Mouse (Mus musculus) heart, adult 18-20 months (tissue): ENCODE measurements at regions not wholly inside any gene's neighbourhood (a gene's known extent, or its start where the extent isn't known, plus 50 kb on each side); places are given as distances from the start of the nearest gene placed in this dataset.

Experiments used
- DNase-seq, 2 experiments: peaks; one replicate each; pipeline ENCODE4 v3.0.0; 2021 to 2022; ENCODE audit warnings: mixed read lengths in 1 of 2

- DNase-seq, result no peak
Observed at GRCm38 (mm10) chr15:97501420-97501819, 204.2 kb downstream of the Rpap3 start.

DNA sequence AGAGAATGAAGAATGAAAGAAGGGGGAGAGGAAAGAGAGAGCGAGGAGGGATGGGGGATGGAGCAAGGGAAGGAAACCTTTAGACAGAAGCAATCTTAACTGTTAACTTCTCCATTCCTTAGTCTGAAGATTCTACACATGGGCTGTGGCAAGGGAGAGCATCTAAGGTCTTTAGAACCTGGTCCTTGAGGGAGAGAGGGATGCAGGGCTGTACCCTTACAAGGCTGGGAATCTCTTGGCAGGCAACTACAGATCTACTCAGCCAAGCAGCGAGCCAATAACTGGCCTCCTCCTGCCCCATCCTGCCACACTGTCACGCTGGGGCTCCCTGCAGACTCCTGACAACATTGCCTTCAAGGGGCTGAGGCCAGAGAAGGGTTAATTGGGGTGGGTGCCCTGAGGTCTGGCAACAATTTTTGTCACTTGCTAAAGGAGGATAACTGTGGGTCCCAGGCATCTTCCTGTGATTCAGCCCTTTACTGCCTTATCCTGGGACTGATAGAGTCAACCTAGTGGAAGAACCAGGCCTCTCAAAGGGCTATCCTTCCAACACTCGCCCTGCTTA lies 205.7 kb downstream of the Rpap3 start:
- no peak for DNase-seq

DNA sequence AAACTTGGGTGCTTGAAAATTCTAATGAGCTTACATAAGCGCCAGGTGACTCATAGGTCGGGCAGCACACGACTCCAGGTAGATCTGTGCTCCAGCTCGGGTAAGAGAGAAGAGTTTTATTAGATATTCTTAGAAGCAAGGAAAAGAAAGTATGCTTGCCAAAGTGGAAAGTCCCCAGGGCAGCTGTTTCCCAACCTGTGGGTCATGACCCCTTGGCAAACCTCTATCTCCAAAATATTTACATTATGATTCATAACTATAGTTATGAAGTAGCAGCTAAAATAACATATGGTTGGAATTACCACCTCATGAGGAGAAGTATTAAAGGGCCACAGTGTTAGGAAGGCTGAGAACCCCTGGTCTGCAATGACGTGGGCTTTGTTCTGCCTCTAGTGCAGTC lies 206.4 kb downstream of the Rpap3 start:
- DNase-seq, result no peak

GRCm38 (mm10) chr15:97498375-97498774 lies 207.2 kb downstream of the Rpap3 start:
- peak; percentile 31 to 33 for DNase-seq

DNA sequence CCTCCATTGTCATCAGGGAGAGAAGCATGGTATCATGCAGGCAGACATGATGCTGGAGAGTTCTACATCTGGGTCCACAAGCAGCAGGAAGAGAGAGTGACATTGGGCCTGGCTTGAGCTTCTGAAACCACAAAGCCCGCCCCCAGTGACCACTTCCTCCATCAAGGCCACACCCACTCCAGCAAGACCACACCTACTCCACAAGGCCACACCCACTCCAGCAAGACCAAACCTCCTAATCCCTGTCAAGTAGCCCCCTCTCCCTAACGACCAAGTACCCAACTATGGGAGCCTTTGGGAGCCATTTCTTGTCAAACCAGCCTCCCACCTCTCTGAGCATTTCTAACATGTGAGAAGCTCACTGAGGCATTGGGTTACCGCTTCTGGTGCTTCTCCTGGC lies 209.6 kb downstream of the Rpap3 start:
- DNase-seq, result no peak

DNA sequence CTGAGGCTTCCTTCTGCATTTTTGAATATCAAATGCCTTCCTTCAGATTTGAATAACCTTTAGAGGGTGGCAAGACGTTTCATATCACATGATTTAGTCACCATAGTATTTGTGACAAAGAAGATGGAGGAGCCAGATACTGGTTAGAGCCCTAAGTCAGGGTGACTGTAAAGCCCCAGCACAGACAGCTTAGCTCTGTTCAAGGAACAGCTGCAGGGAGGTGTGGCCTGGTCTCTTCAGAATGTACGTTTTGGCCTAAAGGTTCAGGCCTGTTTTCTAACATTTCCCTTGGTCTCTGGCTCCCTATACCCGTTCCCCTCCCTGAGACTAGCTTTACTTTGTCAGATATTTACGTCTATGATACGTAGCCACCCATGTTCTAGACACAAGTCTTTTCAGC lies 212.3 kb downstream of the Rpap3 start:
- no peak for DNase-seq

DNA sequence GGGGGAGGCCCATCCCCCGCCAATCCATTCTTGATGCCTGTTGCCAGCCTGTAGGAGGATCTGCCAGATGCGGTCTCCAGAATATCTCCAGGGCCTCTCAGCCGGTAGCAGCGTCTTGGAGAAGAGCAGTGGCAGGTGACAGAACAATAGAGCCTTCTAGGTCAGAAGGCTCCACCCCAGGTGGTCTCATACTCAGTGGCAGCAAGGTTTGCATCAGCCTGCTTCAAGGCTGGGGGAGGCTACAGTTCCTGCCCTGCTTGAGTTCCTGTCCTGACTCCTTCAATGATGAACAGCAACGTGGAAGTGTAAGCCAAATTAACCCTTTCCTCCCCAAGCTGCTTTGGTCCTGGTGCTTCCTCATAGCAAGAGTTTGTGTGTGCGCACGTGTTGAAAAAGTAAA lies 213.8 kb downstream of the Rpap3 start:
- DNase-seq, result no peak

DNA sequence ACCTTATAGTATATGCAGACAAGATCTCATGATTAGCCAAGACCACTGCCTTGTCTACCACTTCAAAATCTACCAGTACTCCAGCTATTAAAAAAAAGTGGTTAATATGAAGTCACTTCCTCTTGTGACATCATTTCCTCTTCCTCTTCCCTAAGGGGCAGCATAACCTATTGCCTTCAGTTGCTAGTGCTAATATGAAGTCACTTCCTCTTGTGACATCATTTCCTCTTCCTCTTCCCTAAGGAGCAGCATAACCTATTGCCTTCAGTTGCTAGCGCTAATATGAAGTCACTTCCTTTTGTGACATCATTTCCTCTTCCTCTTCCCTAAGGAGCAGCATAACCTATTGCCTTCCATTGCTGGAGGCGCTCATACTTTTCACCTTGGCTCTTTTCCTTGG lies 218.2 kb downstream of the Rpap3 start:
- DNase-seq, result no peak

DNA sequence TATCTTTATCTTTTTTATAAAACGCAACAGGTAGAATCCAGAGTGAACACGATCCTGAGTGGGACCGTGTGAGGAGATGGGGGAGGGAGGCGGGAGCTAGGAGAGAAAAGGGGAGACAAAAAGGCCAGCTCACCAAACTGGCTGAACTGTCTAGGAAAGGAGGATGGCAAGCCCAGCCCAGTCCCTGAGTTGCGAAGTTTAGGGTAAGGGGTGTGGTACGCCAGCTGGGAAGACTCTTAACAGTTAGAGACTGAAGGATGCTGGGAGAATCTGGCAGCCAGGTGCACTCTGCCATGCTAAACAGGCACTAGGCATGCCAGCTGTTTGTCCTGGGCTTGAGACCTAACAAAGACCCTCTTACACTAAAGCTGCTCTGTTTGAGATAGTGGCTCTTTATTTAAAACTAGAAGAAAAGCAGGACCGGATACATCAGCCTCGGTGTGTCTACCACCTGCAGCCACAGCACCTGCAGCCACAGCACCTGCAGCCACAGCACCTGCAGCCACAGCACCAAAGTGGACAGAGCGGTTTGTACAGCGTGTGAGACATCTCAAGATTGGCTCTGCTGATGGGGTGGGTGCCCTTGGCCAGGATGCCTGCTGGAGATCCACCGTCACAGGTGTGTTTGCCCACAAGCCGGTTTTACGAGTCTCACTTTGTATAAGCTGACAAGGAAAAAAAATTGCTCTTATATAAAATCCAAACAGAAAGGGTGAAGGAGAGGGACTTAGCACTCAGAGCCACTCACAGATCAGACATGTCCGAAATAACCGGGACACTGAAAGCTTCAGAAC lies 225.1 kb upstream of the Amigo2 start:
- DNase-seq, result no peak

DNA sequence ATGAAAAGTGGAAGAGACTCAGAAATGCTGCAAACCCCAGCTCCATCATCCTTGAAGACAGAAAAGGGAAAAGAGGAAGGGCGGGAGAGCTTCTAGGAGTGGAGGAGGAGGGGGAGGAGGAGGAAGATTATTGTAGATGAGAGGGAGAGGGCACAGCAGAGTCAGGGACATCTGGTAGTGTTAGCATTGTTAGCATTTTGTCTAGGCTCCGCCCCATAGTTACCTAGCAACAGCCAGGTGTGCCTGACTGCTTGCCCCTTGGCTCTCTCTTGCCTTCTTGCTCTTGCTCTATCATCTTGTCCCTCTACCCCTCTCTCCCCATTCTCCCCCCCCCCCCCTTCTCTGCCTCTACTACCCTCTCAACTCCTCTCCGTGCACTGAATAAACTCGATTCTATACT lies 224.4 kb upstream of the Amigo2 start:
- DNase-seq, result no peak

- no peak for DNase-seq
Observed at GRCm38 (mm10) chr15:97469684-97470344, 222.7 kb upstream of the Amigo2 start.

GRCm38 (mm10) chr15:97468732-97469683 lies 221.9 kb upstream of the Amigo2 start:
- peak in 1 of 2 experiments; percentile 46 for DNase-seq

GRCm38 (mm10) chr15:97467781-97468485 lies 220.8 kb upstream of the Amigo2 start:
- no peak for DNase-seq

DNA sequence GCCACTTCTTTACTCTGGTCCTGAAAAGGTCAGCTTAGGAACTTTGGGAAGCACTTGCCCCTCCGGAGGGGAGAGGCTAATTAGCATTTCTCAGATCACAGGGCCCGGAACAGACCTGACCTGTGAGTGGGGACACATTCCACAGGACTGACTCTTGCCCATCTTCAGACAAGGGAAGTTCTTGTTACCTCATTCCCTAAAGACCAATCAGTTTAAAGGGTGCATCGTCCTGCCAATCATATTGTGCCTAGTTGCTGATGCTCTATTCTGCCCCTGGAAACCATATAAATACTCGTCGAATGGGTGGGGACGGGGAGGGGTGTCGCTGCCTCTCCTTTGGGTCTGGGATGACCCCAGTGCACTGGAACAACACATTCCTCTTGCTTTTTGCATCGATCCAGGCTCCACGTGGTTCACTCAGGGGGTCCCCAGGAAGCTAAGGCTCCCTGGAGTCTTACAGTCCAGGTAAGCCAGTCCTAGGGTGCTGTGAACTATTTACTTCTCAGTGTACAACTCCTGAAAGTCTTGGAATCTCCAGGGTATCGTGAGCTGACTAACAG lies 219.9 kb upstream of the Amigo2 start:
- no peak for DNase-seq

- no peak for DNase-seq
Observed at GRCm38 (mm10) chr15:97466110-97466509, 219.0 kb upstream of the Amigo2 start.

DNA sequence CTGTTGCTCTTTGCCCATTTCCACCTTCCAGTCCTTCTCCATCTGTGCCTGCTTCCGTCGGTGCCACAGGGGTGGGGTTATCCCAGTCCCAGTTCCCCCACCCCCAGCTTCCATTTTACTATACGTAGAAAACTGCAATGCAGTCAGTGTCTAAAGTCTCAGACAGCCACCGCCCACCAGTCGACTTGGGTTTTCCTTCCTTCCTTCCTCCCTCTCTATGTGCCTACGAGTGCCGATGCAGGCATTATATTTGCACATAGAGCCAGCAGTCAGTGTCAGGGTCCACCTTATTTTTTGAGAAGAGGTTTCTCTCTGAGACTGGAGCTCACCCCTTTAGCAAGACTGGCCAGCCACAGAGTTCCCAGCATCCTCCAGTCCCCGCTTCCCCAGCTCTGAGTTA lies 218.3 kb upstream of the Amigo2 start:
- no peak for DNase-seq

- peak; percentile 28 to 52 for DNase-seq
Observed at GRCm38 (mm10) chr15:97464737-97465136, 217.7 kb upstream of the Amigo2 start.

DNA sequence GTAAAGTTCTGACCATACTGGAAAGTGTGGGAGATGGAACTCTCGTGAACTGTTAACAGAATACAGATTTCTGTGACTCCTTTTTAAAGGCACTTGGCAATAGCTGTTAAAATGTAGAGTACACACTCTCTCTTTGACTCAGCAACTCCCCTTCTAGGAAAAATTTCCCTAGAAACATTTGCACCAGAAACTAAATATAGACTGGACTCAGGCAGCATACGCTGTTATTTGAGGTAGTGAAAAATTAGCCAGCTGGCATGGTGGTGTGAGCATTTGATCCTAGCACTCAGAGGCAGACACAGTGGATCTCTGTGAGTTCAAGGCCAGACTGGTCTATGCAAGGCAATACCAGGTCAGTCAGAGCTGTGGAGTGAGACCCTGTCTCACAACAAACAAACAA lies 215.5 kb upstream of the Amigo2 start:
- DNase-seq, result no peak

- no peak for DNase-seq
Observed at GRCm38 (mm10) chr15:97462006-97462405, 214.9 kb upstream of the Amigo2 start.

DNA sequence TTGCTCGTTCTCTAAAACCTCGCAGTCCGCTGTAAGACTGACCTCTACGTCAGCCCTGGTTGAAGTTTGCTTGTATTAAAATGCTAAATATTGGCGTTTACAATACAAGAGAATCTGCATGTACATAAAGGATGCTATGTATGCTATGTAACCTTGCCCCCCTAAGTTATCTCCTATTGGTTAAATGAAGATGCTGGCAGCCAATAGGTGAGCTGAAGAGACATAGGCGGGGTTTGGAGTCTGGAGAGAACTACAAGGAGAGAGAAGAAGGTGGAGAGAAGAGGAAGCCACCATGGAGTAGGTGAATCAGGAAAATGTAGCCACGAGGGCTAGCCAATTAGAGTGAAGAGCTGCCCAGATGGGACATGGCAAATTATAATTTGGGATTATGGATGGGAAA lies 214.0 kb upstream of the Amigo2 start:
- DNase-seq, result no peak

GRCm38 (mm10) chr15:97460360-97460719 lies 213.3 kb upstream of the Amigo2 start:
- DNase-seq, result no peak
